Mouse (Mus musculus) embryonic fibroblast, embryonic 13.5 days (primary cell): ENCODE measurements at regions not wholly inside any gene's neighbourhood (a gene's known extent, or its start where the extent isn't known, plus 50 kb on each side); places are given as distances from the start of the nearest gene placed in this dataset.
A peak's percentile ranks its signal among the peaks of the same experiment; 100 is the strongest.

Source experiments
- H3K27ac ChIP-seq: 2 replicates; pipeline ENCODE4 v1.5.1; 2012; ENCODE audit warnings: low read length, control low read depth, inconsistent platforms; ENCODE audit not compliant: insufficient read depth
- H3K4me1 ChIP-seq: 2 replicates; pipeline ENCODE4 v1.6.1; 2011; ENCODE audit warnings: low read length; ENCODE audit not compliant: control insufficient read depth, insufficient read depth
- H3K4me3 ChIP-seq: 2 replicates; pipeline ENCODE4 v1.5.1; 2011; ENCODE audit warnings: mild to moderate bottlenecking, control low read depth, low read length; ENCODE audit not compliant: insufficient read depth
- CTCF ChIP-seq: IDR thresholded peaks from 2 replicates; pipeline ENCODE4 v1.5.1; 2011; ENCODE audit warnings: mild to moderate bottlenecking, control low read depth, low read length, moderate library complexity, borderline replicate concordance; ENCODE audit not compliant: insufficient read depth
- POLR2A ChIP-seq: IDR thresholded peaks from 2 replicates; pipeline ENCODE4 v1.6.1; 2011; ENCODE audit warnings: low read depth, mild to moderate bottlenecking, control low read depth, low read length, moderate library complexity

- no peak for TF ChIP-seq POLR2A
- TF ChIP-seq CTCF = no peak
- no peak overlapping the region for H3K4me3 ChIP-seq
- peaks cover 7% of the 10 kb centered on the region for H3K4me1 ChIP-seq
- peak overlapping the region; percentile 13; the same call in 1 of the 2 replicates for H3K27ac ChIP-seq
Observed at GRCm38 (mm10) chr10:37397271-37397991, 258.7 kb upstream of the Marcks start.

GRCm38 (mm10) chr10:37390011-37390410 lies 251.3 kb upstream of the Marcks start:
- no peak overlapping the region for H3K27ac ChIP-seq
- TF ChIP-seq CTCF (no peak), POLR2A (no peak)
- no peaks in the 10 kb centered on the region for H3K4me1 ChIP-seq
- no peak overlapping the region for H3K4me3 ChIP-seq

GRCm38 (mm10) chr10:37386216-37386615 lies 247.5 kb upstream of the Marcks start:
- no peak overlapping the region for H3K4me3 ChIP-seq

GRCm38 (mm10) chr10:37380024-37380423 lies 241.3 kb upstream of the Marcks start:
- H3K27ac ChIP-seq = no peak overlapping the region

More at GRCm38 (mm10) chr10:37386216-37386615, 247.5 kb upstream of the Marcks start:
- Histone ChIP-seq H3K27ac (no peak overlapping the region), H3K4me1 (no peaks in the 10 kb centered on the region)
- TF ChIP-seq POLR2A = no peak
- TF ChIP-seq CTCF = no peak

GRCm38 (mm10) chr10:37378002-37378702 lies 239.4 kb upstream of the Marcks start:
- H3K27ac ChIP-seq = no peak overlapping the region

More at GRCm38 (mm10) chr10:37380024-37380423, 241.3 kb upstream of the Marcks start:
- Histone ChIP-seq H3K4me3 (no peak overlapping the region), H3K4me1 (no peaks in the 10 kb centered on the region)
- no peak for TF ChIP-seq CTCF
- no peak for TF ChIP-seq POLR2A

DNA sequence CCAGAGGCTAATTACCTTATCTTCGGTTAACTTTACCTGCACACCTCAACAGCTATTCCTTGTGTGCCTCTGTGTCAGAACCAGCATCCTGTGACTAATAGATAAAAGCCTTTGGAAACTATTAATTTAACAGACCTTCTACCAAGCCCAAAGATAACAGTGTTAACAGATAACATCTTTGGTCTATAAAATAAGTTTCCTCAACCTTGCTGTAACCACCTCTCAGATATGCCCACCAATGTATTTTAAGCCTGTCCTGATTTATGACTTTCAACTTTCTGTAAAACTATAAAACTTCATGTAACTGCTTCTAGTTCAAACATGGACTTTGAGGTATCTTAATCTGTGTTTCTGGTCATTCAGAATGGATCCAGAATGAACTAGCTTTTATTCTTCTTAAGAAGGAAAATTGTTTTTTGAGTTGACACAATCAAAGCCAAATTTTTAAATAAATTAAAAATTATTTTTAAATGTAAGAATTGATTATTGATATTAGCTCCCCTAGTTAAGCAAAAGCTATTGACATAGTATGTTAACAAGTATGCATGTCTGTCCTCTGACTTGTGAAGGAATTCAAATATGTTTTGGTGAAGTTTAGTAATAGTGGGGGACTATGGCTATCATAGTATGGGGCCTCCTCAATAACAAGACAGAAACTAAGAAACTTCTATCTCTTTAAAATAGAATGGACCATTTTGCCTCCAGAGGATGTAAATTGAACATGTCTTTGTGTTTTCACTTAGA lies 238.7 kb upstream of the Marcks start:
- Histone ChIP-seq H3K4me1 (no peaks in the 10 kb centered on the region), H3K4me3 (no peak overlapping the region), H3K27ac (no peak overlapping the region)
- TF ChIP-seq CTCF (no peak), POLR2A (no peak)

More at GRCm38 (mm10) chr10:37378002-37378702, 239.4 kb upstream of the Marcks start:
- TF ChIP-seq POLR2A (no peak), CTCF (no peak)
- Histone ChIP-seq H3K4me1 (no peaks in the 10 kb centered on the region), H3K4me3 (no peak overlapping the region)

GRCm38 (mm10) chr10:37376172-37376571 lies 237.5 kb upstream of the Marcks start:
- no peak overlapping the region for H3K27ac ChIP-seq
- no peaks in the 10 kb centered on the region for H3K4me1 ChIP-seq
- H3K4me3 ChIP-seq = no peak overlapping the region
- TF ChIP-seq POLR2A = no peak
- TF ChIP-seq CTCF = no peak

GRCm38 (mm10) chr10:37375648-37376047 lies 236.9 kb upstream of the Marcks start:
- Histone ChIP-seq H3K4me3 (no peak overlapping the region), H3K27ac (no peak overlapping the region), H3K4me1 (no peaks in the 10 kb centered on the region)
- TF ChIP-seq POLR2A = no peak
- no peak for TF ChIP-seq CTCF

GRCm38 (mm10) chr10:37368997-37369679 lies 230.4 kb upstream of the Marcks start:
- no peaks in the 10 kb centered on the region for H3K4me1 ChIP-seq
- no peak overlapping the region for H3K27ac ChIP-seq
- H3K4me3 ChIP-seq = no peak overlapping the region
- no peak for TF ChIP-seq CTCF
- no peak for TF ChIP-seq POLR2A
